ENCODE assay signal across 36 mouse cellular contexts in the genomic region with DNA sequence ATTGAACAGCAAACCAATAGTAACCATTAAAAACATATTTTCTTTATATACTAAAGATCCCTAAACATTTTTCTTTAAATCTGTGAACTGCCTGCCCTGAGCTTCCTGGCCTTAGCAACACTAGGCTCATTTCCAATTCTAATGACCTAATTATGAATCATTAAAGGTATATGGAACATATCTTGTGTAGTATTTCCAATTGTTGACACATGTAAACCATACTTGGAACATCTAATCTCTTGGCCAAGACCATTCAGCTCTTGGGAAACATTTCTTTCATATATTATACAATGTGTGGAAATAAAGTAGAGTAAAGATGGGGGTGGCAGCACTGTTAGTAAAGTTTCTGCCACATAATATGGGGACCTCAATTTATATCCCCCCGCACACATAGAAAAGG. TPM values are rescaled to one million over a fixed set of nuclear protein-coding genes. Genes with fewer than 3 reads are reported as not detected.
"Had no signal": no experiment of that assay in that cellular context is flagged by ENCODE, and none has a peak within 500 bp of the region (broad histone marks: within the 10 kb centered on the region; RNA-seq: fewer than 3 reads in every experiment).

No protein-coding gene starts in this region.

- H3K9ac ChIP-seq: limb, embryonic 12.5 days; limb, embryonic 13.5 days; limb, embryonic 15.5 days; liver, embryonic 12.5 days; liver, embryonic 13.5 days; liver, embryonic 14.5 days; liver, embryonic 15.5 days; liver, postnatal 0 days; lung, embryonic 14.5 days; lung, embryonic 15.5 days; midbrain, embryonic 12.5 days; midbrain, embryonic 13.5 days; midbrain, embryonic 15.5 days; neural tube, embryonic 12.5 days had no signal

- DNase-seq: left cerebral cortex, postnatal 4 days; liver; liver, embryonic 13.5 days; liver, postnatal 0 days; lung, adult 18-20 months; lung, embryonic 14.5 days; lung, postnatal 10 days; lung, postnatal 14 days; lung, postnatal 36 days; lung, postnatal 4 days; midbrain, embryonic 14.5 days had no signal

- H3K27me3 ChIP-seq: limb, embryonic 12.5 days; limb, embryonic 13.5 days; limb, embryonic 15.5 days; liver, embryonic 12.5 days; liver, embryonic 13.5 days; liver, embryonic 15.5 days; lung, embryonic 15.5 days; midbrain, embryonic 12.5 days; midbrain, embryonic 13.5 days; midbrain, embryonic 15.5 days; neural tube, embryonic 12.5 days had no signal

- H3K27ac ChIP-seq: left cerebral cortex, adult 2 months; limb, embryonic 10.5 days; limb, embryonic 12.5 days; limb, embryonic 13.5 days; limb, embryonic 15.5 days; liver, embryonic 12.5 days; liver, embryonic 13.5 days; liver, embryonic 14.5 days; liver, embryonic 15.5 days; lung, embryonic 15.5 days; macrophage; midbrain, embryonic 10.5 days; midbrain, embryonic 12.5 days; midbrain, embryonic 13.5 days; midbrain, embryonic 15.5 days; neural tube, embryonic 12.5 days had no signal

- ATAC-seq: liver, embryonic 12.5 days; liver, postnatal 0 days; midbrain, embryonic 13.5 days; midbrain, embryonic 15.5 days; midbrain, embryonic 16.5 days had no signal

- H3K36me3 ChIP-seq: limb, embryonic 10.5 days; limb, embryonic 12.5 days; limb, embryonic 13.5 days; limb, embryonic 15.5 days; liver, embryonic 12.5 days; liver, embryonic 13.5 days; liver, embryonic 15.5 days; lung, embryonic 15.5 days; midbrain, embryonic 10.5 days; midbrain, embryonic 12.5 days; midbrain, embryonic 13.5 days; midbrain, embryonic 15.5 days; neural tube, embryonic 12.5 days had no signal

- H3K4me3 ChIP-seq: left cerebral cortex, adult 2 months; limb, embryonic 10.5 days; limb, embryonic 12.5 days; limb, embryonic 13.5 days; limb, embryonic 15.5 days; liver, embryonic 12.5 days; liver, embryonic 13.5 days; liver, embryonic 15.5 days; lung, embryonic 15.5 days; megakaryocyte, embryonic 14.5 days; midbrain, embryonic 10.5 days; midbrain, embryonic 12.5 days; midbrain, embryonic 13.5 days; midbrain, embryonic 15.5 days; myocyte; neural tube, embryonic 12.5 days had no signal

- H3K4me1 ChIP-seq: limb, embryonic 10.5 days; limb, embryonic 12.5 days; limb, embryonic 13.5 days; limb, embryonic 15.5 days; liver, embryonic 12.5 days; liver, embryonic 13.5 days; liver, embryonic 15.5 days; lung, embryonic 15.5 days; midbrain, embryonic 10.5 days; midbrain, embryonic 12.5 days; midbrain, embryonic 13.5 days; midbrain, embryonic 15.5 days; neural tube, embryonic 12.5 days had no signal

- H3K4me2 ChIP-seq: limb, embryonic 12.5 days; limb, embryonic 13.5 days; limb, embryonic 15.5 days; liver, embryonic 12.5 days; liver, embryonic 13.5 days; liver, embryonic 15.5 days; lung, embryonic 14.5 days; lung, embryonic 15.5 days; midbrain, embryonic 11.5 days; midbrain, embryonic 12.5 days; midbrain, embryonic 13.5 days; midbrain, embryonic 15.5 days; neural tube, embryonic 12.5 days had no signal

- H3K9me3 ChIP-seq: limb, embryonic 10.5 days; limb, embryonic 12.5 days; limb, embryonic 13.5 days; limb, embryonic 15.5 days; liver, embryonic 12.5 days; liver, embryonic 13.5 days; liver, embryonic 15.5 days; lung, embryonic 15.5 days; megakaryocyte, embryonic 14.5 days; midbrain, embryonic 10.5 days; midbrain, embryonic 12.5 days; midbrain, embryonic 13.5 days; midbrain, embryonic 15.5 days; neural tube, embryonic 12.5 days had no signal

RNA-seq across cellular contexts. Expression of a gene that starts 17.8 kb away (rescaled TPM):
- polyA plus RNA-seq: limb, embryonic 10.5 days; limb, embryonic 11.5 days; limb, embryonic 12.5 days; limb, embryonic 13.5 days; liver, adult 2 months; liver, embryonic 12.5 days; liver, embryonic 15.5 days; liver, embryonic 16.5 days; lung, embryonic 14.5 days; lung, embryonic 16.5 days; macrophage; midbrain, embryonic 10.5 days; midbrain, embryonic 11.5 days; midbrain, embryonic 12.5 days; midbrain, embryonic 13.5 days; midbrain, embryonic 14.5 days; midbrain, embryonic 15.5 days; midbrain, embryonic 16.5 days; midbrain, postnatal 0 days; myocyte; neural tube, embryonic 11.5 days; neural tube, embryonic 12.5 days had no signal
